Mouse (Mus musculus) fibroblast of lung, adult 2 months (primary cell): ENCODE data around the gene Raver2.
"Not testable (repeated sequence)": the region's sequence is repeated elsewhere in the genome, so short reads cannot be mapped to it uniquely, and the experiment has no call there.

Experiments
- DNase-seq: peaks from one replicate; pipeline ENCODE4 v3.0.0-alpha.2; 2011; ENCODE audit warnings: low read depth

Raver2 gene

DNA sequence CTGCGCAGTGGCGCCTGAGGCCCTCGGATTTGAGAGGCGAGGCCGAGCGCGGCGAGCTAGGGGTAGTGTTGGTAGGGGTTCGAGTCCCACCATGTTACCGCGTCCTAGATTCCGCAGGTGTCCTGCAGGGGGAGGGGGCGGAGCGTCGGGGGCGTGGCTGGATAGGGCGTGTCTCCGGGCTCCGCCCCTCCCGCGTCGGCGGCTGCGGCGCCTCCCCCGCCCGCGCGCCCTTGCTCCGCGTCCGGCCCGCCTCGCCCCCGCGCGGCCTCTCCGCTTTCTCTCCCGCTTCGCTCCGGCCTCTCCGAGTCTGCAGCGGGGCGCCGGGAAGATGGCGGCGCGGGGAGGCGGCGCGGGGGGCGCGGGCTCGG, at the start of gene Raver2:
Gene Raver2 (plus strand): TSS at position 198 of the 368 bp plus-strand sequence.
- DNase-seq, result no peak

DNA sequence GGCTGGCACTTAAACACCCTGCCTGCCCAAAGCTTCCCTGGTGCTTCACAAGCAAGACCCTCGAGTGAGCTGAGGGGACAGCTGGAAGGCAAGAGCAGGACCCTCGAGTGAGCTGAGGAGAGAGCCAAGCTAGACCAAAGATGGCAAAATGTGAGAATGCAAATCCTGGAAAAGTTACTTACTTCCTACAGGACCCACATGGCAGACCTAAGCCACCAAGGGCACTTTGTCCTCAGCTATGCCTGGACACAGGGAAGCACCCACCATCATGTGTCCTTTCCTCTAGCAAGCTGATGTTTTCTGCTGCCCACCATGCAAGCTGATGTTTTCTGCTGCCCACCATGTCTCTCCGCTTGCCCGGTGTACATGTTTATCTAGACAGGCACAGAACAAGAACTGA, 48.2 kb upstream of the Raver2 start, which contains the start of gene Gm10577:
Gene Gm10577 (minus strand): TSS at position 101 of the 400 bp plus-strand sequence.
- DNase-seq, result no peak

DNA sequence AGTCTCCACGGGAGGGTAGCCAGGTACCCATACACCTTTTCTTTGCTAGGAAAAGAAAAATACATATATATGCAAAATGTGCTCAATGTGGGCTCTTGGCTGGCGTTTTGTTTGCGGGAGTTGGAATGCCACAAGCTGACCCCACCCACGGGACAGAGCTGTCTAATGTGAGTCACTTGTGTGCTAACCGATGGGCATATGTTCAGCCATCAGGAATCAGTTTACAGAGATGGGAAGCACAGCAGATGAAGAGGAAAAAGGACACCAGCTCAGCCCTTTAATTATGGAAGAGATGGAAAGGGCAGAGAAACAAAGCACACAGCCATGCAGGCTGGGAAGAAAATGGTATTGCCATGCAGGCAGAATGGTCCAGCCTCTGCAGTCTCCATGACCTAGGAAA, 42.2 kb upstream of the Raver2 start:
- no peak for DNase-seq

DNA sequence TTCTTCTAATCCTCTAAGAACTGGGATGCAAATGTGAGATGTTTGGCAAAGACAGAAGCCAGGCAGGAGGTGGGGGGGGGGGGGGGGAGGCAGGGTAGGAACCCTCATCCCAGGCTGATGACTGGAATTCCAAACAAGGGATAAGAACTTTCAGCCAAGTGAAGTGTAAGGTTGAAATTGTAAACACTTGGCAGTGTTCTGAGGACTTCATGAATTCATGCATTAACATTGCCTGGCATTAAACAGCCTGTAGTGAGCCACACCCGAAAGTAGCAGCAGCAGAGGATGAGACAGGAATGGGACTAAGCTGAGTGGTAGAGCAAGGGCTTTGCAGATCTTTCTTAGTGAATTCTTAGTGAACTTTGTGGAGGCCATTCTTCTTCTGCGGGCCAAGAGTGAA, 41.8 kb upstream of the Raver2 start:
- no peak for DNase-seq

GRCm38 (mm10) chr4:101027852-101028411, 40.9 kb upstream of the Raver2 start:
- DNase-seq, result no peak

DNA sequence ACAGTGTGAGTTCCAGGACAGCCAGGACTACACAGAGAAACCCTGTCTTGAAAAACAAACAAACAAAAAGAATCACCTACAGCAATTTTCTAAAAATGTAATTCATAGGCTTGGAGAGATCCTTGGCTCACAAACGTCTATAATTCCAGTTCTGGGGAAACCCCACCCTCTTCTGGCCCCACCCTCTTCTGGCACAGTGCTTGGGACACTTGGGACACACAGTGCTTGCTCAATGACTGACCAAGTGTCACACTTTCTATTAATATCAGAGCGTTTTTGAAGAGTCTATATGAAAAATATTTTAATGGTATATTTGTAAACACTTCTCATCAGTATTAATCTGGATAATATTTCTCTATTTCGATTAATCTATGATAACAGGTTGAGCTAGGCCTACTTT, 35.7 kb upstream of the Raver2 start:
- no peak for DNase-seq

DNA sequence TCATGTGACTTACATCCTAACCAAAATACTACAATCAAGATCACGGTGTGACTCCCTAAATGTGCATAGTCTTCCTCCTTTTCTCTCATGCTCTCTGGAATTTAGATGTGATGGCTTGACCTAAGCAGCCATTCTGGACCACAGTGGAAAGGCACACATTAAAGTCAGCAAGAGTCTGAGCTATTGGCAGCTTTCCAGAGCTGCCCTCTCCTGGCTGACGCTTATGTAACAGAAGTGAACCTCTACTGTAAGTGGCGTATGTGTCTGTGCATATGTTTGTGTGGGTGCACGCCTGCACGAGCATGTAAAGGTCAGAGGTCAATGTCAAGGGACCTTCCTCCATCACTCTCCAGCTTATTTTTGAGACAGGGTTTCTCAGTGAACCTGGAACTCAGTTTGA, 33.7 kb upstream of the Raver2 start:
- DNase-seq, result no peak

- no peak for DNase-seq
Measured at GRCm38 (mm10) chr4:101037156-101037555, 31.6 kb upstream of the Raver2 start.

DNA sequence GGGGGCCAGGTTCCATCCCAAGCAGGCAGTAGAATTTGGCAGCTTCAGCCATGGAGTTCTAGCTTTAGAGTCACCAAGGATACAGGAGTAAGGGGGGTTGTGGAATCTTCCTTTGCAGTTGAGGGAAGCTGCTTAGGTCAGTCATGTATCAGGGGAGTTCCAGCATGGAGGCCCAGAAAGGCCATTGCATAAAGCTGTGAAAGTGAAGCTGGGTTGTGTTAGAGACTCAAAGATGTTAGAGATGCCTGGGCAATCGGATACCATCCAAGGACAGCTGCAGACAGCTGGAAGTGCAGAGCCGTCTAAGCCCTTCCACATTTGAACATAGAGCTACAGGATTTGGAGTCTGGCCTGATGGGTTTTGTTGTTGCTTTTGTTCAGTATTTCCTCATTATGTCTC, 25.1 kb upstream of the Raver2 start:
- DNase-seq, result no peak

DNA sequence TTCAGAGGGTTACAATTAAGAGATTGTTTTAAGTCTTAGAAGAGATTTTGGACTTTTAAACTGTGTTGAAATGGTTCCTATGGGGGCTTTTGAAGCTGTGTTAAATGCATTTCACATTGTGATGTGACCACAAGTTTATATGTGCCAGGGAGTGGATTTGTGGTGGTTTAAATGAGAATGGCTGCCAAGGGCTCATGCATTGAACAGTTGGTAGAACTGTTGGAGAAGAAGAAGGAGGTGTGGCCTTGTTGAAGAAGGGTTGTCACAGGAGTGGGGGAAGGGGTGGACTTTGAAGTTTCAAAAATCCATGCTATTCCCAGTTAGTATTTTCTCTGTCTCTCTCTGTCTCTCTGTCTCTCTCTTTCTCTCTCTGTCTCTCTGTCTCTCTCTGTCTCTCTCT, 24.6 kb upstream of the Raver2 start:
- no peak for DNase-seq

GRCm38 (mm10) chr4:101046576-101046975, 22.2 kb upstream of the Raver2 start:
- no peak for DNase-seq

DNA sequence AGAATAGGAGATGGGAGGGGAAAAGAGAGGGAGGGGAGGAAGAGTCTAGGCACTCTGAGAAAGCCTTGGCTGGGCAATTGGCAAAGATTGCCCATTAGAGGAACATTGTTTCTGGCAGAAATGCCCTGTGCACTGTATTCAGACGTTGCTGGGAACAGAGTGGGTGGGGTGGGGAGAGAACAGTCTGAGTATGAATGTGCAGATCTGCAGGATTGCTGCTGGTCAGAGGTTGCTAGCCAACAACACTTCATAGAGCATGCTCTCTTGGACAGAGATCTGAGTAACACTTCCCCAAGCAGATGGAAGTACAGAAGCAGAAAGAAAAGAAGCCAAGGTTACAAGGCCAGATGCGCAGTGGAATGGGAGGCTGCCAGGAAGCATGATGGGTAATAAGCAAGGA, 6.6 kb upstream of the Raver2 start:
- no peak for DNase-seq

GRCm38 (mm10) chr4:101066401-101066800, 2.4 kb upstream of the Raver2 start:
- no peak for DNase-seq

DNA sequence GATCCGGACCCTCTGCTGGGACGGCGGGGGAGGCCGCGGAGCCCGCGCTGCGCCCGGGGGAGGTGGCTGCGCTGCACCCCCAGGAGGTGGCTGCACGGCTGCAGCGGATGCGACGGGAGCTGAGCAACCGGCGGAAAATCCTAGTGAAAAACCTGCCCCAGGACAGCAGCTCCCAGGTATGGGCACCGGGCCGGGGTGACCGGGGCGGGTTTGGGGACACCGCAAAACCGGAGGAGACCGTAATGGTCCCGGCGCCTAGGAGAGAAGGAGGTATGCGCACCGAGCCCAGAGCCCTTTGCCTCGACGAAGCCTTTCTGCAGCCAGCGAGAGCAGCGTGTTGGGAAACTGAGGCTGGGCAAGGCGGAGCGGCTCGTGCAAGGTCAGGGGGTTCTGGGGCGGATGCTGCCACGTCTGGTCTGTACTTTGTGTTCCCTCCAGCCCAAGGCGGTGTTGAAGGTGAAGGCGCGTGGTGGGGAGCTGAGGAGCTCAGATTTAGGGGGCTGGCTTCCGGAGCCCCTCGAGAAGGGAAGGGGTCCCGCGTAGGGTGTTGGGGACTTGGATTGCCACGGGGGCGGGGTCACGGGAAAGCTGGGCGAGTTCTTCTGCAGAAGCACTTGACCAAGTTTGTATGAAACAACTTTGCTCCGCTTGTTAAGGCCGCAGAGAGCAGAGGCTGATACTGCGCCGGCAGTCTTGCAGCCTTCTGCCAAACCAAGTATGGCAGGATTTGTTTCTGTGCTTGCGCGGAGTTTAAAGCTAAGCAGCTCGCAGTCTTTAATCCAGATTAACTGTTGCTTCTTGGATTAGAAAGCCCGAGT, 580 bp downstream of the Raver2 start:
- no peak for DNase-seq

GRCm38 (mm10) chr4:101071570-101071969, 2.8 kb downstream of the Raver2 start:
- DNase-seq, result no peak

DNA sequence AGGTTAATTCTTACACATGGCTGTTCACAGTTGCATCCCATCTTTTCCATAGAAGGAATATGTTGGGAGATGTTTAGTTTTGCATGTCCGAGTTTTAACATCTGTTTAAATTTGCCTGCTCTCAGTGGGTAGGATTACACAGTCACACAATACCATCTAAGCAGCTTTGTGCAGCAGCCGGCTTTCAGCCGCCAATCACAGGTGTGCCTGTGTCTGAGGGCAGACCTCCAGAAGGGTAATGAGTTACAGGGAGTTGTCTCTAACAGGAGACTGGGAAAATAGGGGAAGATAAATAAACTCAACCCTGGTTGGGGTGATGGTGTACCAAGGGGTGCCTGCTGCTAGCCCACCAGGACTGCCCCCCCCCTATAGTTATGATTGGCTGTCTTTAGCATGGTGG, 7.6 kb downstream of the Raver2 start:
- DNase-seq, result no peak

DNA sequence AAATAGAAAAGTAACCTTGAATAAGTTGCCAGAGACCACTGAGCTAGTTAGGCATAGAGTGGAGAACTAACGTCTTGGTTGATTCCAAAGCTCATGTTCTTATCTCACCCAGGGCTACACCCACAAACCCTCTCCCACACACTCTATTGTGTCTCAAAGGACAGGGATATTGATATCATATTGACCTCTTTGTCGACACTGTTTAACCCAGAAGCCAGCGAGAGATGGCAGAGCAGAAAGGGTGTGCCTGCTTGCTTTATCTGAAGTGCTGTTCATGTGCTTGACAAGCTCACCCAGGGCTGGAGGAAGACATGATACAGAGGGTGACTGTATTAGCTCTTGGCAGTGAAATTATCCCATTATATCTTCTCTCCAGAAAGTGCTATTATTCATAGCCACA, 11.2 kb downstream of the Raver2 start:
- DNase-seq, result no peak

- DNase-seq, result no peak
Measured at GRCm38 (mm10) chr4:101082176-101082888, 13.5 kb downstream of the Raver2 start.

DNA sequence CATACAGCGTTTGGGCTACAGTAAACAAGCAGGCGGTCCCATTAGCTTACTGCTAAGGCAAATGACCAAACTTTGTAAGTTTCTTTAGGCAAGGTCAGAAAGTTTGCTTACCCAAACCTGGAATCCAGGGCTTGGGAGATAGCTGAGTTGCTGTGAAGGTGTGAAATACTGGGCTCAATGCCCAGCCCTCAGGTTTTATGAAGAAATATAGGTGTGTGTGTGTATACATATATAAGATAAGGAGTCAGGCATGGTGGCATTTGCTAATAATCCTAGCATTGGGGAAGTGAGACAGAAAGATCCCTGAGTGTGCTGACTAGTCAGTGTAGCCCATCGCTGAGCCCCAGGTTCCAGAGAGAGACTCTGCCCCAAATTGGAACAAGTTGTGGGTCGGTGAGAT, 16.1 kb downstream of the Raver2 start:
- DNase-seq, result no peak

DNA sequence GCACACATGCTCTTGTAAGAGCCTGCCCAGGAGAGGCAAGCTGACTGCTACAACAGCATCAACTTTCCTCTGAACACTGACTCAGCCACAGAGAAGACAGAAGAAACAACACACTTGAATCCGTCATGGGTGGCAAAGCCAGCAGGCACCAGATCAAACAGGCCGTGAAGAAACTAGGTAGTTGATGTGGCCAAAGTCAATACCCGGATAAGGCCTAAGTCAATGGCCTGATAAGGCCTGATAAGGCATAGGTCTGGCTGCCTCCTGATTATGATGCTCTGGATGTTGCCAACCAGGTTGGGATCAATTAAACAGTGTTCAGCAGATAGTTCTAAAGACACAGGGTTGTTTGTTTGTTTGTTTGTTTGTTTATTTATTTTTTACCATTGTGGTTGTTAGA, 17.3 kb downstream of the Raver2 start:
- no peak for DNase-seq

GRCm38 (mm10) chr4:101087721-101088120, 18.9 kb downstream of the Raver2 start:
- no peak for DNase-seq

- DNase-seq, result not testable (repeated sequence)
Measured at GRCm38 (mm10) chr4:101090630-101091029, 21.8 kb downstream of the Raver2 start.

GRCm38 (mm10) chr4:101093292-101093691, 24.5 kb downstream of the Raver2 start:
- DNase-seq, result no peak
